Mouse (Mus musculus): ENCODE measurements at regions not wholly inside any gene's neighbourhood (a gene's known extent, or its start where the extent isn't known, plus 50 kb on each side); places are given as distances from the start of the nearest gene placed in this dataset.

GRCm38 (mm10) chr13:47957662-47958061 is 303.4 kb upstream of the Id4 start:
- TF ChIP-seq CTCF (IDR thresholded peaks at IDR 0.05; ENCODE audit: borderline replicate concordance, insufficient read depth, low read length) (no peak), POLR2A (IDR thresholded peaks at IDR 0.05; ENCODE audit: low read depth, low read length) (no peak)
